Mouse (Mus musculus) neural tube, embryonic 13.5 days (tissue): ENCODE data around the gene Carm1. TPM values are rescaled to one million over a fixed set of nuclear protein-coding genes. Genes with fewer than 3 reads are reported as not detected.
"Not testable (repeated sequence)": the region's sequence is repeated elsewhere in the genome, so short reads cannot be mapped to it uniquely, and the experiment has no call there.

ENCODE experiments used
- ATAC-seq: fragments of 200-750 bp; cut with Nextera tagmentation; 2 replicates; pipeline ENCODE4 v1.8.0; 2017; ENCODE audit warnings: low read depth, mild to moderate bottlenecking, moderate TSS enrichment, moderate library complexity
- H3K27ac ChIP-seq: fragments of 300-500 bp; sonication (generic); replicated peaks from 2 replicates; pipeline ENCODE4 v1.5.1; 2015; ENCODE audit warnings: moderate library complexity, mild to moderate bottlenecking, inconsistent platforms
- H3K27me3 ChIP-seq: fragments of 300-500 bp; sonication (generic); 2 replicates; pipeline ENCODE4 v1.6.1; 2015; ENCODE audit warnings: mild to moderate bottlenecking, inconsistent platforms
- H3K36me3 ChIP-seq: fragments of 300-500 bp; sonication (generic); 2 replicates; pipeline ENCODE4 v1.6.1; 2015; ENCODE audit warnings: mild to moderate bottlenecking, inconsistent platforms
- H3K4me1 ChIP-seq: fragments of 300-500 bp; sonication (generic); replicated peaks from 2 replicates; pipeline ENCODE4 v1.6.1; 2015; ENCODE audit warnings: inconsistent platforms
- H3K4me2 ChIP-seq: fragments of 300-500 bp; sonication (generic); 2 replicates; pipeline ENCODE4 v1.6.1; 2015; ENCODE audit warnings: inconsistent platforms, mild to moderate bottlenecking, moderate library complexity
- H3K4me3 ChIP-seq: fragments of 300-500 bp; sonication (generic); 2 replicates; pipeline ENCODE4 v1.5.1; 2015; ENCODE audit warnings: mild to moderate bottlenecking, inconsistent platforms
- H3K9ac ChIP-seq: fragments of 300-500 bp; sonication (generic); 2 replicates; pipeline ENCODE4 v1.6.1; 2015; ENCODE audit warnings: moderate library complexity, mild to moderate bottlenecking, inconsistent platforms
- H3K9me3 ChIP-seq: fragments of 300-500 bp; sonication (generic); 2 replicates; pipeline ENCODE4 v1.6.1; 2016; ENCODE audit warnings: inconsistent platforms
- WGBS: fragments of 180-500 bp; shearing (Covaris S2); methylation state at CpG from one replicate; pipeline ENCODE4 v1.1.7; 2015; 5-methylcytosine and 5-hydroxymethylcytosine counted together
- polyA plus RNA-seq: library from polyadenylated mRNA; unstranded; fragments of >200 nt; fragmentation: Nextera tagmentation; extraction: Ambion mirVana; gene quantifications from 2 replicates; pipeline ENCODE4 v1.2.1, GENCODE M21; 2015

The Carm1 gene
- polyA plus RNA-seq, 1 experiment from 2014 or later = 45.8 TPM

DNA sequence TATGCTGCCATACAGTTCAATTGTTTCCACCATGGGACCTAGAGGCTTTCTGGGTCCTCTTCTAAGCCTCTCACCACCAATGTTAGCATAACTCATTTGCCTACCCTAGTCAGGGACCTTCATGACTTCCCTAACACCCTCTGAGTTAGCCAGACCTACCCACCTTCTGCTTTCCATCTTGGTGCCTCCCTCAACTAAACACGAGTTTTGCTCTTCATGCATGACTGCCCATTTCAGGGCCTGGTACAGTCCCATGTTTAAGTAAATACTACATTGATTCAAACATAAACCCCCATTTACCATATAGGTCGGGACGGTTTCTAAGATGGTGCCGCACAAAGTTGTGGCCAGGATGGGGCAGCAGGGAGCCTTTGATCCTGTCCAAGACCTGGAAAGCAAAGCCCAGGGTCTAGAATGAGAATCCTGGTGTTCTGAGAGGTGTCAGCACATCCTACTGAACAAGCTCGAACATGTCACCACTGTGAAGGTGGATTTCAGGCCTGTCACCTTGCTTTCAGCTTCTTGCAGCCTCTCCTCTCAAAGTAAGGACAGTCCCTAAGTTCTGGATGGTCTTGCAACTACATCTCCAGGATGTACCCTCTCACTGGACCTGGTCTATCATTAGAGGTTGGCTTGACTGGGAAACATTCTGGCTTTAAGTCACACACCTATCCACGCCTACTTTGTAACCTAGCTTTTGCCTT lies 44.6 kb downstream of the Carm1 start:
- Histone ChIP-seq H3K4me3 (peak overlapping the region; percentile 99), H3K36me3 (peaks cover 65% of the 10 kb centered on the region), H3K4me2 (peak overlapping the region; percentile 98), H3K9ac (peak overlapping the region; percentile 77; the same call in 1 of the 2 replicates), H3K27ac (no peak overlapping the region), H3K4me1 (peaks cover 39% of the 10 kb centered on the region), H3K9me3 (no peaks in the 10 kb centered on the region), H3K27me3 (no peaks in the 10 kb centered on the region)
- ATAC-seq = no peak
- 85% methylated on average over 6 of the region's 6 CpGs for WGBS

DNA sequence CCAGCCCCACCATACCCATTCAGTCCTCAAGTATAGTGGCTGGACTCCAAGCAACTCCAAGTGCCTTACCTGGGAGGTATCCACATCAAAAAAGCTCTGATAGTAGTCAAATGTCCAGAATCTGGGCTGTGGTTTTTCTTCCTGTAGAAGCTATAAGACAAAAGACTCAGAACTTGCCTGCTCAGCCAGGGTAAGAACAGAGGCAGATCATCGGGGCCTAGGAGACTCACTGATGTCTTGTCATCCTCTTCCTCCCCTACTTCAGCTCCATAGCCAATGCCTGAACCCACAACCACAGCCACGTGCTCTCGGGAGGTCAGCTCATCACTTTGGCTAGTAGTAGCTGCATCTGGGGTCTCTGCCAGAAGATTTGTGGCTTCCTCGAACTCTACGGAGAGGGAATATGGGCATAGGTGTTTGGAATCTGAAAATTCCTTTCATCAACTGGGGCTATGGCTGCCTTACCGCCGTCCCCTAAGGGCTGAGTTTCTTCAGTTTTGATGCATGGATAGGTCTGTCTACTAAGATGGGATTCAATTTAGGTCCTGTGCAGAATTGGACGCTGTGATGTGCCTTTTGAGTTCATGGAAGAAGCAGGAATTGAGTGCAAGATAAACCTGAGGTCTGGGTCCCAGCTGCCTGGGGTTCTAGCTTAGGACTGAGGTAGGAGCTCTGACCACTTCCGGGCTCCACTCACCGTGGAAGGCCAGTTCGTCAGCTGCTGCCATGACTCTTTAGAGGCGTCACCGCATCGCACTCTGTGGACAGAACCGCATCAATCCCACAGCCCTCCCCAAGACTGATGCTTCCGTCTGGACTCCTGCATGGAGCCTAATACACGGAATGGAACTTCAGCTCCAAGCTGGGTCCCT lies 45.4 kb downstream of the Carm1 start:
- 21% methylated on average over 17 of the region's 17 CpGs for WGBS

DNA sequence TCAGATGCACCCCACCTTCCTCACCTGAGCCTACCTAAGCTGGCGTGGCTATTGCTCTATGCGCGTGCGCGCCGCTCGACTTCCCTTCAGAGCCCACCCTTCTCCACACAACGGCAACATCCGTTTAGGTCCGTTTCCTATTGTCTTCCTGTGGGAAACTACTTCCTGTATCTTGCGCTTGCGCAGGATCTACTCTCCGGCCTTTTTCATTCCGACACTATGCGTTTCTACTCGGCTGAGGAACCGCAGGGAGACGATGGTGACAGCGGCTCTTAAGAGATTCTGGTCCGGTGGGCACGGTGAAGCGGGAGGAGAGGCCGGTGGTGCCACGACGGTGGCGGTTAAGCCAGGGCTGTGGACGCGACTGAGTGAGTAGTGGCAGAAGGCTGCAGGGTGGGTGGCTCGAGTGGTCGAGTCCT lies 46.0 kb downstream of the Carm1 start, which contains the start of the genes Timm29 and Yipf2:
TSS of gene Timm29 (plus strand) at position 20 of the 419 bp plus-strand sequence.
TSS of gene Yipf2 (minus strand) at position 126 of the 419 bp plus-strand sequence.
- WGBS = under 1% methylated on average over 30 of the region's 30 CpGs
- H3K4me1 ChIP-seq = peaks cover 39% of the 10 kb centered on the region
- H3K4me2 ChIP-seq = peak within 1 kb of the TSS; percentile 98
- peaks cover 59% of the 10 kb centered on the region for H3K36me3 ChIP-seq
- H3K9ac ChIP-seq = peak within 1 kb of the TSS; percentile 90
- no peaks in the 10 kb centered on the region for H3K9me3 ChIP-seq
- peak within 1 kb of the TSS; percentile 99 for H3K4me3 ChIP-seq
- ATAC-seq = peak; percentile 93
- H3K27me3 ChIP-seq = no peaks in the 10 kb centered on the region
- H3K27ac ChIP-seq = peak within 1 kb of the TSS; percentile 91

More for the DNA sequence above, 45.4 kb downstream of the Carm1 start:
- Histone ChIP-seq H3K9ac (peak overlapping the region; percentile 77), H3K27me3 (no peaks in the 10 kb centered on the region), H3K4me2 (peak overlapping the region; percentile 98), H3K4me3 (peak overlapping the region; percentile 99), H3K4me1 (peaks cover 39% of the 10 kb centered on the region), H3K36me3 (peaks cover 63% of the 10 kb centered on the region), H3K27ac (peak overlapping the region; percentile 82), H3K9me3 (no peaks in the 10 kb centered on the region)
- ATAC-seq = peak; percentile 83

DNA sequence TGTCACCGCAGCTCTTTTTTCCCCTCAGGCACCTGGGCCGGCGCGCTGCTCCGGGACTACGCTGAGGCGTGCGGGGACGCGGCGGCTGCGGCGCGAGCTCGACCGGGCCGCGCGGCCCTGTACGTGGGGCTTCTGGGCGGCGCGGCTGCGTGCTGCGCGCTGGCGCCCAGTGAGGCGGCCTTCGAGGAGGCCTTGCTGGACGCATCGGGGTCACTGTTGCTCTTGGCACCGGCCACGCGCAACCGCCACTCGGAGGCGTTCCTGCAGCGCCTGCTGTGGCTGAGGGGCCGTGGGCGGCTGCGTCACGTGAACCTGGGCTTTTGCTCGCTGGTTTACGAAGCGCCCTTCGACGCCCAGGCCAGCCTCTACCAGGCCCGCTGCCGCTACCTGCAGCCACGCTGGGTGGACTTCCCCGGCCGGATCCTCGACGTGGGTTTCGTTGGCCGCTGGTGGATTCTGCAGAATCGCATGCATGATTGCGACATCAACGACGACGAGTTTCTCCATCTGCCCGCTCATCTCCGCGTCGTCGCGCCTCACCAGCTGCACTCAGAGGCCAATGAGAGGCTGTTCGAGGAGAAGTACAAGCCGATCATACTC lies 46.5 kb downstream of the Carm1 start:
- Histone ChIP-seq H3K4me1 (peaks cover 39% of the 10 kb centered on the region), H3K4me2 (peak overlapping the region; percentile 98), H3K4me3 (peak overlapping the region; percentile 99), H3K9me3 (no peaks in the 10 kb centered on the region), H3K36me3 (peaks cover 55% of the 10 kb centered on the region), H3K27ac (peak overlapping the region; percentile 91), H3K27me3 (no peaks in the 10 kb centered on the region), H3K9ac (peak overlapping the region; percentile 90)
- peak; percentile 68 for ATAC-seq
- 1% methylated on average over 69 of the region's 69 CpGs for WGBS

DNA sequence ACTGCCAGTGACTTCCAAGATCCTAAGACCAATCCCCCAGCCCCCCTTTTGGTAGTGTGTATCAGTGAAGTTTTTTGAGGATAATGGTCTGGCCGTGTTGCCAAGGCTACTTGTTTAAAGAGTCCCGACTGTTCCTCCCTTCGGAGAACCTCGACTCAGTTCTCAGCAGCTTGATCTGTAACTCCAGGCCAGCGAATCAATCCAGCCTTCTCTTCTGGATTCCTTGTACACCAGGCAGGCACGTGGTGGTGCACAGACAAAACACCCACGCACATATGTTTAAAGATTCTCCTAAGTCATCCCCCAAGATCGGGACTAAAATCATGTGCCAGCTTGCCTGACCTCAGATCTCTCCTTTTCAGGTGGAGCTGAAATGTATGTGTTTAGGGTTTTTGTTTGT lies 47.7 kb downstream of the Carm1 start:
- H3K4me3 ChIP-seq = peak overlapping the region; percentile 99
- ATAC-seq, H3K9me3 ChIP-seq, H3K27me3 ChIP-seq, H3K27ac ChIP-seq: not testable (repeated sequence)
- 94% methylated on average over 8 of the region's 8 CpGs for WGBS
- peaks cover 44% of the 10 kb centered on the region for H3K36me3 ChIP-seq
- peak overlapping the region; percentile 98 for H3K4me2 ChIP-seq
- peaks cover 39% of the 10 kb centered on the region for H3K4me1 ChIP-seq
- peak overlapping the region; percentile 90 for H3K9ac ChIP-seq

DNA sequence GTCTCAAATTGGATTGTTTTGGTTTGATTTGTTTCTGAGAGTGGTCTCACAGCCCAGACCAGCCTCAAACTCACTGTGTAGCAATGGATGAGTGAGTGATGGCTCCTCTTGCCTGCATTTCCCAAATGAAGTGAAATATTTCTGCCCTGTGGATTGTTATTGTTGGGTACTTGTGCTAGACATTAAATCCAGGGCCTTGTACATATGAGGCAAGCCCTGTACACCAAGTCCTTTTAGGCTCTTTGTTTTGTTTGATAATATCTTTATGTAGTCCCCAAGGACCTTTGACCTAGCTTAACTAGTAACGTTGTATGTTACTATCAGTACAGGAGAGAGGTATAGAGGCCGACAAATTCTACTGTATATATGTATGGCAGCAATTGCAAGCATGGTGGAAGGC lies 48.1 kb downstream of the Carm1 start:
- ATAC-seq = no peak
- Histone ChIP-seq H3K4me2 (peak overlapping the region; percentile 98), H3K9me3 (no peaks in the 10 kb centered on the region), H3K27ac (no peak overlapping the region), H3K36me3 (peaks cover 39% of the 10 kb centered on the region), H3K9ac (peak overlapping the region; percentile 90; the same call in 1 of the 2 replicates), H3K4me3 (no peak overlapping the region), H3K4me1 (peaks cover 39% of the 10 kb centered on the region), H3K27me3 (no peaks in the 10 kb centered on the region)
- 88% methylated on average over 2 of the region's 2 CpGs for WGBS

DNA sequence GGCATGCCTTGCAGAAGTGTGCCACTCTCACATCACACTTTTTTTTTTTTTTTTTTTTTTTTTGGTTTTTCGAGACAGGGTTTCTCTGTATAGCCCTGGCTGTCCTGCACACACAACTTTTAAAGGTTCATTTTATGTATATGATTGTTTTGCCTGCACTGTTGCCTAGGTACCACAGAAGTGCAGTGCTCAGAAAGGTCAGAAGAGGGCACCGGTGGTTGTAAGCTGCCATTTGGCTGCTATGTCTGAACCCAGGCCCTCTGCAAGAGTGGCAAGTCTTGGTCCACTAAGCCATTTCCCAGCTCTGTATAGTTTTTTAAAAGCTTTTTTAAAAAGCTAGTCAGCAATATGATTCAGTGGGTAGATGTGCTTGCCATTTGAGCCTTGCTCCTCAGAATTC lies 51.5 kb downstream of the Carm1 start:
- H3K9me3 ChIP-seq = no peaks in the 10 kb centered on the region
- H3K4me1 ChIP-seq = peaks cover 23% of the 10 kb centered on the region
- H3K36me3 ChIP-seq = peaks cover 26% of the 10 kb centered on the region
- H3K27ac ChIP-seq = no peak overlapping the region
- H3K4me3 ChIP-seq = no peak overlapping the region
- WGBS = 29% methylated on average over 2 of the region's 2 CpGs
- H3K4me2 ChIP-seq = no peak overlapping the region
- ATAC-seq = no peak
- H3K27me3 ChIP-seq = no peaks in the 10 kb centered on the region
- H3K9ac ChIP-seq = no peak overlapping the region

DNA sequence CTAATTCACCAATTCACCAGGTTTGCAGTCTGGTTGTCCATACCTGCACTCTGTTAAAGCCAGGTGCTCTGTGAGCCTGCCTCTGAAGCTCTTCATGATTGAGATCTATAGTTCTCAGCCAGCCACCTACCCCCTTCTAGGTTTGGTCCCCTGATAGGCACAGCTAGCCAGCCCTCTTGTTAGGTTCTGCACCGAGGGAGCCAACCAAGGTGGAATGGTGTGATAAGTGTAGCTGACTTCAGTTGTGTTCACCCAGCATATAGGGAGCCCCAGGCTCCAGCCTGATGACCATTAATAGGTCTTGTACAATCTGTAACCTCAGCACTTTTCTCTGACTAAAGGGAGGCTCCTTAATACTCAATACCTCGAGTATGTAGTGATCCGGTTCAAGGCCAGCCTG lies 53.5 kb downstream of the Carm1 start:
- no peak overlapping the region for H3K4me3 ChIP-seq
- H3K36me3 ChIP-seq = peaks cover 20% of the 10 kb centered on the region
- H3K4me2 ChIP-seq = no peak overlapping the region
- H3K9me3 ChIP-seq = no peaks in the 10 kb centered on the region
- peaks cover 4% of the 10 kb centered on the region for H3K4me1 ChIP-seq
- H3K27me3 ChIP-seq = no peaks in the 10 kb centered on the region
- ATAC-seq = no peak
- H3K27ac ChIP-seq = no peak overlapping the region
- no peak overlapping the region for H3K9ac ChIP-seq
- WGBS = 77% methylated on average over 3 of the region's 3 CpGs

DNA sequence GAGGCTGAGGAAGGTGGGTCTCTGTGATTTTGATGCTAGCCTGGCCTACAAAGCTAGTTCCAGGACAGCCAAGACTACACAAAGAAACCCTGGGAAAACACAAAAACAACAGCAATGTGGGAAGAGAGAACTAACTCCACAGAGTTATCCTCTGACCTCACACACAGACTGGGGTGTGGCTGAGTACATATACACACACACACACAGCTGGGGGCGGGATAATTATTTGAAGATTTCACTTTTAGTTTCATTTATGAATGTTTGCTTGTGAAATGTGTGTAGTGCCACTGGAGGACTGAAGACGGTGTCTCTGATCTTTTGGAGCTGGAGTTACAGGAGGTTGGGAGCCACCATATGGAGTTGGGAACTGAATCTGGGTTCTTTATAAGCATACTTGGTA lies 54.4 kb downstream of the Carm1 start:
- ATAC-seq = no peak
- no peak overlapping the region for H3K4me2 ChIP-seq
- H3K9me3 ChIP-seq = no peaks in the 10 kb centered on the region
- no peaks in the 10 kb centered on the region; the same call in 1 of the 2 replicates for H3K4me1 ChIP-seq
- no peak overlapping the region for H3K9ac ChIP-seq
- WGBS = 82% methylated on average over 2 of the region's 2 CpGs
- peaks cover 12% of the 10 kb centered on the region for H3K36me3 ChIP-seq
- no peak overlapping the region for H3K4me3 ChIP-seq
- H3K27me3 ChIP-seq = no peaks in the 10 kb centered on the region
- no peak overlapping the region for H3K27ac ChIP-seq

DNA sequence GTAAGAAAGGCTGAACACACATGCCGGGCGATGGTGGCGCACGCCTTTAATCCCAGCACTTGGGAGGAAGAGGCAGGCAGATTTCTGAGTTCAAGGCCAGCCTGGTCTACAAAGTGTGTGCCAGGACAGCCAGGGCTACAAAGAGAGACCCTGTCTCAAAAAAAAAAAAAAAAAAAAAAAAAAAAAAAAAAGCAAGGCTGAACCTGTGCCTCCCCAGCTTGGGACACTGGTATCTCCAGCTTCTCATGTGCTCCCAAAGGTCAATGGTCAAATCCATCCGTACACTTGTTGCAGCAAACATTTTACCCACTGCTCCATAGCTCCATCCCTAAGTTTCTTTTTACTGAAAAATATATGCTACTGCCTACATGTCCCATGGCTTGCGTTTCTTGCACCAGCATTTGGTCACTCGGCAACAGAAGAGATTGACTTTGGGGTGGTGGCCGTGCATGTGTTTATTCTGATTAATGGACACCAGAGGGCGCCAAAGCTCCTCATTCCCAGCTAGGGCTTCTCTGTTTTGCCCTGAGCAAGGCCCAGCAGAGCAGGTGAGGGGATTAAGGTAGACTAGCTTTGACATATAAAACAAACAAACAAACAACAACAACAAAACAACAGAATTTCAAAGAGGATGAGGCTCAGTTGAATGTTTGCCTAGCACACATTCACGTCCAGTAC lies 55.2 kb downstream of the Carm1 start:
- H3K4me1 ChIP-seq = no peaks in the 10 kb centered on the region; the same call in 1 of the 2 replicates
- ATAC-seq = peak; percentile 70
- no peak overlapping the region for H3K27ac ChIP-seq
- H3K36me3 ChIP-seq = peaks cover 6% of the 10 kb centered on the region; the same call in 1 of the 2 replicates
- H3K9me3 ChIP-seq = no peaks in the 10 kb centered on the region
- 50% methylated on average over 10 of the region's 10 CpGs for WGBS
- H3K4me3 ChIP-seq = no peak overlapping the region
- H3K4me2 ChIP-seq = no peak overlapping the region
- no peak overlapping the region for H3K9ac ChIP-seq
- no peaks in the 10 kb centered on the region for H3K27me3 ChIP-seq

DNA sequence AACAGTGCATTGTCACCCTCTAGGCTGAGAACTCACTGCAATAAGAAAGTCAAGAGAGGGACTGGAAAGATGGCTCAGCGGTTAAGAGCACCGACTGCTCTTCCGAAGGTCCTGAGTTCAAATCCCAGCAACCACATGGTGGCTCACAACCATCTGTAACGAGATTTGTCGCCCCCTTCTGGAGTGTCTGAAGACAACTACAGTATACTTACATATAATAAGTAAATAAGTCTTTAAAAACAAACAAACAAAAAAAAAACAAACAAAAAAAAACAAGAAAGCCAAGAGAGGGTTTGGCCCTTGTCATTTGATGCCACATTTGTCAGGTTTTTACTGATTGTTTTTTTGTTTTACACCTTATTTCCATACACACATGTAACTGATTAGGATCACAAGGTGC lies 57.4 kb downstream of the Carm1 start:
- H3K27me3 ChIP-seq = no peaks in the 10 kb centered on the region
- no peak overlapping the region for H3K9ac ChIP-seq
- H3K9me3 ChIP-seq = no peaks in the 10 kb centered on the region
- H3K27ac ChIP-seq = no peak overlapping the region
- no peaks in the 10 kb centered on the region; the same call in 1 of the 2 replicates for H3K4me1 ChIP-seq
- 70% methylated on average over 5 of the region's 5 CpGs for whole genome bisulfite sequencing
- H3K4me3 ChIP-seq = no peak overlapping the region
- H3K4me2 ChIP-seq = no peak overlapping the region
- no peak for ATAC-seq
- no peaks in the 10 kb centered on the region for H3K36me3 ChIP-seq
